Mouse (Mus musculus): ENCODE results near the gene Tgfbr1.

DNA sequence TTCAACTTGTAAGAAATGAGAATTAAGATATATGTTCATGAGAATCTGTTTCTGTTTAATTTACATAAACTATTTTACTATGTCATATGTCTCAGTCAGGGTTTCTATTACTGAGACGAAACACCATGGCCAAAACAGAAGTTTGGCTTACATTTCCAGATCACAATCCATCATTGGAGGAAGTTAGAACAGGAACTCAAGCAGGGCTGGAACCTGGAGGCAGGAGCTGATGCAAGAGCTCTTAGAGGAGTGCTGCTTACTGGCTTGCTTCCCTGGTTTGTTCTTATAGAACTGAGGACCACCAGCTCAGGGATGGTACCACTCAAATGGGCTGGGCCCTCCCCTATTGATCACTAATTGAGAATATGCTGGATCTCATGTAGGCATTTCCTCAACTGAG, 25.7 kb downstream of the Tgfbr1 start:
- TF ChIP-seq GATA1 (IDR thresholded peaks at IDR 0.05; ENCODE audit: borderline replicate concordance, low read length): no peak
- no peak for TF ChIP-seq FLI1 (IDR thresholded peaks at IDR 0.05; ENCODE audit: low read length)
